Mouse (Mus musculus) lung, postnatal 4 days (tissue): ENCODE data around the gene Fdxr.

Experiments used
- DNase-seq, 2 experiments: peaks; one replicate each; pipeline ENCODE4 v3.0.0; 2021

The Fdxr gene

DNA sequence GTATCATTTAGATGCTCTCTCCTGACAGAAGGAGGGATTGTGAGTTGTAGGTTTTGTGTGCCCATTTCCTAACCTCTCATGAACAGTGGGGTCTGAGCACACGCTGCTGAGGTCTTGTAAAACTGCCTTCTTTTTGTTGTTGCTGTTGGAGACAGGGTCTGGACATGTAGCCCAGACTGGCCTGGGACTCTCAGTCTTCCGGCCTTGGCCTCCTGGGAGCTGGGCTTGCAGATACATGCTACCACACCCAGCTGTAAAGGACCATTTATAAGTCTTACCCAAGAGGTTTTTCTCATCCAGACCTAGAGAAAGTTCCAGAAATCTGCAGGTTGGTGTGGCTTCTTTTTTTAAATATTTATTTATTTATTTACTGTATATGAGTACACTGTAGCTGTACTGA, 11.5 kb upstream of the Fdxr start:
- DNase-seq: no peak

DNA sequence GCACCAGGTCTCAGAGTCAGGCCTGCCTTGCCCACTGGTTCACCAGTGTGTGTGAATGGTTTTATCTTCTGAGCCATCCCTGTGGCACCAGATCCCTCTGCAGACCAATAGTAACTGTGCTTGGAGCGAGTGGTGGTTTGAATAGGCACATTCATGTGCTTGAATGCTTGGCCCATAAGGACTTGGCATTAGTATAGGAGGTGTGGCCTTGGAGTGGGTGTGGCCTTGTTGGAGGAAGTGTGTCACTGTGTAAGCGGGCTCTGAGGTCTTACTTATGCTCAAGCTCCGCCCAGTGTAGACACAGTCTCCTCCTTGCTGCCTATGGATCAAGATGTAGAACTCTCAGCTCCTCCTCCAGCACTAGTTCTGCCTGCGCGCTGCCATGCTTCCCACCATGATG, 10.5 kb upstream of the Fdxr start:
- DNase-seq: no peak

DNA sequence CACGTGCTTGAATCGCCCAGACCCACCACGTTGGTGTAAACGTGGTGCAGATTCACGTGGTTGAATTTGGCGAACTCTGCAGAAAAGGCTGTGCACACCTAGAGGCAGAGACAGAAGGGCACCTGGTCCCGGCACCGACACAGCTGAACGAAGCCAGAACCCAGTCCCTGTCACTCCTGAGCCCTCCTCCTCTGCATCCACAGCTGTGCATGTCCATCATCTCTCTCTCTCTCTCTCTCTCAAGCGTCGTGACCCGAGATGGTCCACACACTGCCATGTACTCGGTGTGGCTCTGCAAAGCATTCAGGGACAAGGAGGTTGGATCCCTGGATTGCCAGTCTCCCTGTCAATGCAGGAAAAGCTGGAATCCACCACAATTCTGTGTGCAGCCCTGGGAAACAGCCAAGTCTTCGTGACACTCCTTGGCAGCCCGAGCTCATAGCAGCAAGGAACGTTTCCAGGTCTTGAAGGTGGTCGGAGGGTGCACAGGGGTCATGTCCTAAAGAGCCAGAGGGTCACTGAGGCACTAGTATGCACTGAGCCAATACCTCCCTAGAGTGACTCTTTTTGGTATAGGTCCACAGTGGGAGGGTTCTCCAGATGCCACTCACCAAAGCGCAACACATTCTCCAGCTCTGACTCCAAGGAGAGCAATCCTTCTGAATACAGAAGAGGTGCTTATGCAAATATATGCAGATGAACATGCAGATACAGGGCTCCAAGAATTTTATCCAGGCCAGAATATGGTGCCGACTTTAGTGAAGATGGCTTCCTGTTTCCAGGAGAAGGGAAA, 9.5 kb upstream of the Fdxr start:
- no peak for DNase-seq

DNA sequence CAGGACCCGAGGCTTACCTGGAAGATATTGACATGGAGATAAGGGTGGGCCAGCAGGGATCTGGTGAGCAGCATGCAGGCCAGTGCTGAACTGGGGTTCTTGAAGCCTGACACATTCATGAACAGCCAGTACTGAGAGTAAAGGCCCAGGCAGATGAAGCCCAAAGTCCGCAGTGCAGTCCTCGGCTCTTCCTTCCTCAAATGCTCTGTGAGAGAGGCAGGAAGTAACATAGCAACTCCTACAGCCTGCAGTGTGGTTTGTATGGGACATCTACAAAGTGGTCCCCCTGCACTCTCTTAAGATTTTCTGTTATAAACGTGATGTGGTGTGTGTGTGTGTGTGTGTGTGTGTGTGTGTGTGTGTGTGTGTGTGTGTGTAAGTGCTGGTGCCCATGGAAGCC, 8.4 kb upstream of the Fdxr start:
- no peak for DNase-seq

DNA sequence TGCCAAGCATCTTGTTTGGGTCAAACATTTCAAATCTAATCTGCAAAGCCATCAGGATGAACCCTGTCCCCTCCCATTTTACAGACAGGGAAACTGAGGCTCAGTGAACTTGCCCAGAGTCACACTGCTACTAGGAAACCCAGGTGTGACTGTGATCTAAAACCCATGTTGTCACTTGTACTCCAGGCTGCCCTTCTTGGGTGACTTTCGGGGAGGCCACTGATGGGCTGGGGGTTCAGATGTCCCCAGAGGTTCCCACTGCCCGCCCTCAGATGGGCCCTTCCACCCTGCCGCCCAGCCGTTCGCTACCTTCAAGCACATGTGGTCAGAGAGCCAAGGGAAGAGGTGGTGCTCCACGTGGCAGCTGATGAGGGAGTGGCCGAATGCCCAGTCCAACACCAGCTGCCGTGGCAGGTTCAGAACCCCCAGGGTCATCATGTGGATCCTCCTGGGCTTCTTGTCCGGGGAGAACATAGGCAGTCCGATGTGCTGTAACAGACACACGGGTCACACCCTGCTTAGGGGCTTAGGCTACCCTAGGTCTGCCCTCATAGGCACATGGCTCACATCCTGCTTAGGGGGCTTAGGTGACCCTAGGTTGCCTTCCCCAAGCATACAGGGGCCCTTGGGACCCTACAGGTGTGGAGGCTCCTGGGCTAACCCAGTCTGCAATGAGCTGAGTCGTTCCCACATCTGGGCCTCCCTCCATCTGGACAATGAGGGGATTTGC, 7.2 kb upstream of the Fdxr start:
- no peak for DNase-seq

DNA sequence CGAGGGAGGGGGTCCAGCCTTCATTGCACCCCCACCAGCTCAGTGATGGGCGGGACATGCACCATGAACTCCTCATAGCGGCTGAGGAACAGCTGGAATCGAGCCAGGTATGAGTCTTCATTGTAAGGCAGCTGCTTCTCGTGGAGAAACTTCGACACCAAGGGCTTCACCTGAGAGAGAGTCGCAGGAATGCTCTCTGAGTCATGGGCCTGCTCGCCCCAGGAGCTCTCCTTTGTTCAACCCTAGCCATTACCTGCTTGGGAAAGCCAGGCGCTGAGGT, 6.6 kb upstream of the Fdxr start:
- no peak for DNase-seq

DNA sequence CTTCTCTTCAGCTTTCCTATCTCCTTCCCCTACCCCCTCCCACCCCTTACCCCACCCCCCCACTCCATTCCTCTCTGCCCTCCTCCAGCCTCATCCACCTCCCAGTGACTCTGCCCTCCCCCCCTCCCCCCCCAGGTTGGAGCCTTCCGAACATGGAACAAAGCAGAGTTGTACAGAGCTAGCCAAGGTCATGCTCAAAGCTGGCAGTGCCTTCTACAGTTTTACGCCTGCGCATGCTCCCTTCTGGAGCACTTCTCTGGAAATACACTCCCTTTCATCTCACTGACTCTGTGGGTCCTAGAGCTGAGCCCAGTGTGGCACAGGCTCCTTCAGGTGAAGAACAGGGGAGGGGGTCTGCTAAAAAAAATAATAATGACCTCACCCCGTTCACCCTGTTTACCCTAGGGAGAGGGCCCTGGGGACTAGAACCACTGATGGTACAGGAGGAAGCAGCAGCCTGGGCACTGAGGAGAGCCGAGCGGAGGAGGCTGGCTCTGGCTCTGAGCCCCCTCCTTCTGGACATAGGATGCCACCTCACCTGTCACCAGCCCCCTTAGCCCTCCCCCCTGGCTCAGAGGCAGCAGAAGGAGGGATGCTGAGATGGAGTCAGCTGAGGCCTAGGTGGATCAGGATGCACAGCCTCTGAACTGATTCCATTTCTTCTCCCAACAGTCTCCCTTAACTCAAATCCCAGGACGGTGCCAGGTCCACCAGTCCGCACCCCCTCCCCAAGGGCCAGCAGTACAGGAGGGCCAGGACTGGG, 6.1 kb upstream of the Fdxr start:
- peak in 1 of 2 experiments; percentile 17 for DNase-seq

DNA sequence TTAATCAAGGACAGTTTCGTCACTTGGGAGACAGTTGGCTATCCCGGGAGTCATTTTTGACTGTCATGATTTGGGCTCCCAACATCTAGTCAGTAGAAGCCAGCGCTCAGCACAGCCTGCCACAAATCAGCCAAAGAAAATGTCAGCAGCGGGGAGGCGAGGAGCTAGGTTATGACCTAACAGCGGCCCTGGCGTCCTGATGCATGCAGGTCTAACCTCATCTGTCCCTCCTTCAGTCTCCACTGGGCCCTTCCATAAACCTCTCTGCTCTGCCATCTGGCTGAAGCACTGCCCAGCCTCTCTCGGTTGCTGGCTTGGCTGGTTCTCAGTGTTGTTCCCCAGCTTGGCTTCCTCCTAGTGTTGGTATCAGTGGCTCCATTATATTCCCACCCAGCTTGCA, 5.4 kb upstream of the Fdxr start:
- DNase-seq: peak in 1 of 2 experiments; percentile 22

DNA sequence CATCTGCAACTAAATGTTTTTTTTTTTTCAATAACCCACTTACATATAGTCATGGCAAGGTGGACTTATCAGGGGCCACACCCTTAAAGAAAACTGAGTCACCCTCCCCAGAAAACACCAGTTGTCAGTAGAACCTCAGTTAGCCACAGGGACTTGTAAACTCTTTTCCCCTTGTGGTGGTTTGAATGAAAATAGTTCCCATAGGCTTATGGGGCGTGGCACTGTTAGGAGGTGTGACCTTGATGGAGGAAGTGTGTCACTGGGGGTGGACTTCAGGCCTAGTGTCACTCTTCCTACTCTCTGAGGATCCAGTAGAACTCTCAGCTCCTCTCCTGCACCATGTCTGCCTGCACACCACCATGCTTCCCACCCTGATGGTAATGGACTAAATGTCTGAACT, 2.9 kb upstream of the Fdxr start:
- DNase-seq: peak in 1 of 2 experiments; percentile 15

DNA sequence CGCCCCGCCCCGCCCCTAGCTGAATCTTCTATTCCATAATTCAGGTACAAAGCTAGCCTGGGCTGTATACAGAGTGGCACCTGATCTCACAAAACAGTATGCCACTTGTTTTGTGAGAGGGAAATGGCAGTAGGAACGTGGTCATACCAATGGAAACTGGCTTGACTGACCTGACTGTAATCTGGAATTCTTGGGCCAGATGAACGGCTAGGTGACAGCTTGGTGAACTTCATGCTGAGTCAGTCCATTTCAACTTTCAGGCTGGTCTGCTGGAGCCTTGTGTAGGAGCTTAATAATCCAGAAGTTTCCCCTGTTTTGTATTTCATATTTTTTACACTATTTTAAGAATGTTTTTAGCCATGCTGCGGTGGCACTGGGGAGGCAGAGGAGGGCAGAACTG, 1.3 kb upstream of the Fdxr start:
- DNase-seq: no peak

DNA sequence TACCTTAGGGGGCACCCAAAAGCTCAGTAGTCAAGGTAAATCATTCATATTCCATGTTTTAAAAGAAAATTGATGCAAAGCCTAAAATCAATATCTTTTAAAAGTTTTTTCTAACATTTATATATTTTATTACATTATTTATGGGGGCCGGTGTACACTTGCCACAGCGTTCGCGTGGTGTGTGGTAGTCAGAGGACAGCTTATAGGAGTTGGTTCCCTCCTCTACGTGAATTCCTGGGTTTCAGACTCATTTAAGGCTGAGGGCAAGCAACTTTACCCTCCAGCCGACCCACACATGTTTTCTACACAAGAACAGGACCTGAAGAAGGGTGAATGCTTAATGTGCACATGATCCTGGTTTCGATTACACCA, 740 bp upstream of the Fdxr start:
- no peak for DNase-seq

DNA sequence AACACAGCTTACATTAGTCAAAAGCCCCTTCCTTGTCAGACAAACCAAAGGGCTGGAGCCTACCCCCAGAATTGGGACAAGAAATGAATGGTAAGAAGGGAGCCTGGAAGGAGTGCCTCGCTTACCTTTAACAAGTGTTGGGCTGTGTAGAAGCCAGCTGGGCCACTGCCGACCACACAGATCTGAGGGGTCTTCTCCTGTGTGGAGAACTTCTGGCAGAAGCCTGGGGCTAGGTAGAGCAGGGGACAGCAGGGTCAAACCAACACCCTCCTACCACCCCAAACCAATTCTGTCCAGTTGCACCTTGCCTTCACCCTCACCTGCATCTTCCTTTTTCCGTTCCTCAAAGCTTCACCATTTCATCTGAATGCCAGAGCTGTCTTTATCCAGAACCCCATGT, 896 bp downstream of the Fdxr start:
- no peak for DNase-seq

DNA sequence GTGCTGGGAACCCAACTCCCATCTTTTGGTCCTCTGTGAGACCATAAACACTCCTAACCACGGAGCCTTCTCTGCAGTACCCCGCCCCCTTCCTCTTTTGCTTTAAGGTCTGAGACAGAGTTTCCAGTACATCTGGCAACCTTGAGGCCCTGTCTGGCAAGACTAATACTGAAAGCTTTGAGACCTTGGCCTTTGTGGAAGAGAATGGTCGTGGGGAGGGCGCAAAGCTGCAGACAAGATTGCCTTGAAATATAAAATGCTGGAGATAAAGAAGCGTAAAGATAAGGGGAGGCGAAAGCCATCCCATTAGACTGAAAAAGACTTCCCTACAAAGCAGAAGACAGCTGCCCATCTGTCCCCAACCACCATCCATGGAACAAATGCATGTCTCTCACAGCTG, 1.3 kb downstream of the Fdxr start:
- DNase-seq: no peak

DNA sequence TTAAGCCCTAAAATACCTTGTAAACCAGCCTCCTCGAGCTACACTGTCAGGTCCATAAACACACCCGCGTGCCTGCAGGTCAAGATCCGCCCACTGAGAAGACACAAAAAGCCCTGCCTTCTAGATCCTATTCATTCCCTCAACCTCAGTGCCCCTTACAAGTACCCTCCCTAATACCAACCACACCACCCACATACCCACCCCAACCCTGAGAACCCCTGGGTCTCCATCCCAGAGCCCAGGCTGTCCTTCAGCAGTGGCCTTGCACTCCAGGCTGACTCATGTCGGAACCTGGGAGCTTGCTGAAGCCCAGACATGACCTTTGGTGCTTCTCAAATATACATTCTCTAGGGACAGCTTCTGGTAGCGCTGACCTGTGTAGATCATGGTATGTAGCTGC, 2.1 kb downstream of the Fdxr start:
- DNase-seq: no peak

DNA sequence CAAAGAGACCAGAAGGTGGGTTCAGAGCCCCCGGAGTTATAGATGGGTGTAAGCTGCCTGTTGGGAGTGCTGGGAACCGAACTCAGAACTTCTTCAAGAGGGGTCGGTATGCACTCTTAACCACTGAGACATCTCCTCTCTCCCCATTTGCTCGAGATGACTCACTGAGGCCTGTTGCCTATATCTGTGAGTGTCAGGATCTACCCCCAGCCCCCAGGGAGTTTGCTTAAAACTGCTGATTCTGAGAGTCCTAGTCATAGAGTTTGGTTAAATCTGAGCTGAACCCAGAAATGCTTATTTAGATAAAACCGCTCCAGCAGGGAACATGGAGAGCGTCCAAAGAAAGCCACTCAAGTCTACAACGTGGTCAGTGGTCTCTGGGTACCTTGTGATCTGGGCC, 2.7 kb downstream of the Fdxr start:
- no peak for DNase-seq

DNA sequence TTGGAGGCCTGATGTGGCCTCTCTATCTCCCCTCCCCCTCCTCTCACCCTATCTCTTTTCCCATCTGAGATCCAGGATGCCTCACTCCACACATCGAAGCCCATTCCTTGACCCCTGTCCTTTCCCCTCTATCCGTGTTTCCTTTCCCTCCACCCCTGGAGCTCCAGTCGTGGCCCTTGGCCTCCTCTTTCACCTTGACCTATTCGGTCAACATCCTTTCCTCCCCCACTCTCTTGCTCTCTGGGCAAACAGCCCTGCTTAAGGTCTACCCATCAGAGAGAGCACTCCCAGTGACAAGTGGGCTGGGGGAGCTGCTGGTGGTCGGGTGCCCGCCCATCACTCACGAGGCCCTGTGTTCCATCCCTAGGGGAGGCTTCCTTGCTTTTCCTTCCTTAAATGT, 3.1 kb downstream of the Fdxr start:
- DNase-seq: no peak

DNA sequence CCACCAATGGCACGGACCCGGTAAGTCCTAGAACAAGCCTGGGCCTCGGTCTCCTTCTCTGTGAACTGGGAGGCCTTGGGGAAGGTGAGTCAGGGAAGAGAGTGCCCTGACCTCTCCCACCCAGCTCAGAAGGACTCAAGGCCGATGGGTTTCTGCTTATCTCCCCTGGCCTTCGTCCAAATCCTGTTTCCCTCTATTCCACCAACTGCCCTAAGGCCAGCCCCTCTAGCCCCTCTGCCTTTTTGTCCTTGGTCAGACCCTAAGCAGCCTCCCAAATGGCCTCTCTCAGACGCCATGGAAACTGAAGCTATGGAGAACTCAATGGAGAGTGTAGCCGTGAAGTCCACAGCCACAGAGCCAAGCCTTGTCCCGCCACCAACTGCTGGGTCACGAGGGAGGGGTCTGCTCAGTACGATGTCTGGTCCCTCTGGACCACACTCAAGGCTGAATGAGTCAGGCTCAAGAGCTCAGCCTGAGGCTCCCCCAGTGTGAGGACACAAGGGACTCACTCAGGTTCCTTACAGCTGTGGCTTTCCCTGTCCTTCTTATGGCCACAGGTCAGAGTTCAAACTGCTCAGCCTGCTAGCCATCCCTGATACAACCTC, 3.9 kb downstream of the Fdxr start:
- DNase-seq: no peak

DNA sequence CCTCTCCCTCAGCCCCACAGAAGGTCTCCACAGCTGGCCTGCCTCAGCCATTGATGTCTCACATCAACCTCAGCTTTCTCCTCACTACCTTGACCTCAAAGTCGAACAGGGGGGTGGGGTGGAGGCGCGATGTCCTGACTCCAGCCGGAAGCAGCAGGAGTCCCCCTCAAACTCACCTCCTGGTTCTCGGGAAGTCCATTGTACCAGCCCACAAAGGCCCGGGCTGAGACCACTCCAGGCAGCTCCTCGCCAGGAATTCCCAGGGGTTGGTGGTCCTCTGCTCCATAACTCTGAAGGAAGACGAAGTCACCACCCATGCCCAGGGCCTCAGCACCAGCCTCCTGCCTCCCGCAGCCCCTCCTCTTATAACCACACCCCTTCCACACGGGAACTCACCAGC, 5.4 kb downstream of the Fdxr start:
- DNase-seq: no peak

DNA sequence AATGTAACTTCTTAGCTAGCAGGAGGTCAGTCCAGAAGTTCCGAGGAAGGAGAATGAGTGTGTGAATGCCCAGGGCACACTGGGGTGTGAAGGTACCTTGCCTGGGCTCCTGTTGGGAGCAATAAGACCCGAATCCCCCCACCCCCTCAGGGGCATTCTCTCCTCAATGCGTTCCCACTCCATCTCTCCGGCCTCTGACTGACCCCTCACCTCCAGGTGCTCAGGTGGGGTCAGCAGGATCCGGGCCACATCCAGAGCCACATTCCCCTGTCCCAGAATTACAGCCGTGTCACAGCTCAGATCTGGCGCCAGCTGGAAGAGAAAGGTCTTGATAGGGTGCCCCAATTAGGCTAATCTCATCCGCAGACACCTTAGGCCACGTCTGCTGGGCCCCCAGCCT, 5.8 kb downstream of the Fdxr start:
- no peak for DNase-seq

DNA sequence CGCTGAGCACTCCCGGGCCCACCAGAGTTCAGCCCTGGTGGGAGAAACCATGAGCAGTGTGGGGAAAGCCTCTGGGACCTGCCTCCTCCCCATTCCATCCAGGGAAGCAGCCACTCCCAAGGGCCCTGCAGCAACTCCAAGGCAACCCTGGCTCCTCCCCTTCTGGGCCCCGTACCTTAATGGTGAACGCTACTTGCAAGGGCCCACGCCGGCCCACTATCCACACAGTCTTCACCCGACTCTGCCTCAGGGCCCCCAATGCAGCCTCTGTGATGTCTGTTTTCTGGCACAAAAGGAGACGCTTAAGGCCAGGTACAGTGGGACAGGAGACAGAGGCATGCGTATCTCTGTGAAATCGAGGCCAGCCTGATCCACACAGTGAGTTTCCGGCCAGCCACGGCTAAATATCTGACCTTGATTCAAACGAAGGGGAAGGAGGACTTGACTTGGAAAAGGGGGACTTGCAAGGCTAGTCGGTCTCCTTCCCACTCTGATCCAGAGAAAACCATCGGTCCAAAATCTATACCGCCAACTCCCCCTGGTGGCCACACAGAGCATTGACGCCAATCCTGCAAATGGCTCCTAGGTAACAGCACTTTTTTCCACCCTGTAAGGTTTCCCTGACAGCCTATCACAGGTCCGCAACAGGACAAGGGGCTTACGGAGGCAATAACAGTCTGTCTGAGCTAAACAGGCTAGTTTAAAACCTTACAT, 6.5 kb downstream of the Fdxr start:
- peak; percentile 75 to 87 for DNase-seq

DNA sequence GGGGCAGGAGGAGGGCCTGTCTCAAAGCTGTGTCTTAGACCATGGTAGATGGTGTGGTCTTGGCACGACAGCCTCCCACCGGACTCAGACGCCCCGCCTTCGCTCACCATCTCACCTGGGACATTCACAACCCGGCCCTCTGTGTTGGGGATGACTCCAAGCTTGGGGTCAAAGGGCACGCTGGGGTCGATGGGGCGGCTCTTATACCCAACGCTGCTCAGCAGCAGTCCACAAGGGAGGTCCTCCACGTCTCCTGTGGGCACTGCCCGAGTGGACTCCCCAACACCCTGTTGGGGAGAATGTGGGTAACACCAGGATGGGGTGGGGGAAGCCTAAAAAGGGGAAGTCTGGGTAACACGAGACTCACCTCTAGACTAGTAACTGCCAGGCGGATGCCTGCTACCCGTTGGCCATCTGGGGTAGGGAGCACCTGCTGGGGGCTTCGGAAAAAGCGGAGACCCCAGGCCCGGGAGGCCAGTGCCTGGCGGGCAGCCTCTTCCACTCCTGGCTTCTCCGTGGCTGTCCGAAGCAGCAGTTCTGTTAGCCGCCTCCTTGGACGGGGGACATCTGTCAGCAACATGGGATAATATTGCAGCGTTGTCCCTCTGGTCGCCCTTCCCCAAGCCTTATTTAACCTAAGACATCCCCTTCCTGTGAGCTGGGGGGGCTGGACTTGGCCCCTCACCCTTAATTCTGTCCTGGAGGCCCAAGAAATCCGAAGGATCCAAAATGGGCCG, 7.4 kb downstream of the Fdxr start:
- DNase-seq: no peak

DNA sequence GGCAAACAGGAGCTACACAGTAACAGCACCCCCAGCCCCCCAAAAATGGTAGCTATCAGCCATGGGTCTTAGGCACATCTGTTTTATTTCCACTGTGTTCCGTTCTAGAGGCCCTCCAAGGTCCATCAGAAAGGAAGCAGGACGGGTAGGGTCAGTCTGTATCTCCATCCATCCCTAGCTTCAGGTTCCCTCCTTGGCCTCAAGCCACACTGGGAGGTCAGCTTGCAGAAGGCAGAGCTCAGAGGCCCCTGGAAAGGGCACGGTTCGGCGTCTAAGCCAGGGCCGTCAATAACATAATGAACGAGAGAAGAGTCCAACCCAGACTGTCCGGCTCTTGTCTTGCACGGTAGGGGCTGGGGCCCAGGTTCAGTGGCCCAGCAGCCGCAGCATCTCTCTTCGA, 8.9 kb downstream of the Fdxr start:
- no peak for DNase-seq
